Mouse (Mus musculus) left cerebral cortex, adult 2 months (tissue): ENCODE measurements around the gene Gm7137. TPM values are rescaled to one million over a fixed set of nuclear protein-coding genes. Genes with fewer than 3 reads are reported as not detected.
"Not testable (repeated sequence)": the region's sequence is repeated elsewhere in the genome, so short reads cannot be mapped to it uniquely, and the experiment has no call there.

ENCODE experiments used
- DNase-seq, 2 experiments: peaks; one replicate each; pipeline ENCODE4 v3.0.0; 2021 to 2022; ENCODE audit warnings: low spot score in 2 of 2, mixed read lengths in 1 of 2; ENCODE audit errors: extremely low spot score in 1 of 2
- H3K27ac ChIP-seq: fragments of 200-600 bp; 2 replicates; pipeline ENCODE4 v1.8.1; 2022
- H3K4me3 ChIP-seq: fragments of 200-600 bp; 2 replicates; pipeline ENCODE4 v1.8.1; 2022
- CTCF ChIP-seq: fragments of 200-600 bp; IDR thresholded peaks from 2 replicates; pipeline ENCODE4 v1.8.1; 2022; ENCODE audit warnings: antibody characterized with exemption, mild to moderate bottlenecking, moderate library complexity
- intact Hi-C: fragments of 180-260 bp; cut with DNase I; formaldehyde crosslinking; loops from one replicate; pipeline ENCODE4 v1.15.1; 2025
- total RNA-seq, 2 experiments: library from RNA; stranded (reverse); gene quantifications; 2 replicates each; pipeline ENCODE4 v1.2.3; 2021

Gm7137 gene
- total RNA-seq, 2 experiments from 2014 or later = not detected

DNA sequence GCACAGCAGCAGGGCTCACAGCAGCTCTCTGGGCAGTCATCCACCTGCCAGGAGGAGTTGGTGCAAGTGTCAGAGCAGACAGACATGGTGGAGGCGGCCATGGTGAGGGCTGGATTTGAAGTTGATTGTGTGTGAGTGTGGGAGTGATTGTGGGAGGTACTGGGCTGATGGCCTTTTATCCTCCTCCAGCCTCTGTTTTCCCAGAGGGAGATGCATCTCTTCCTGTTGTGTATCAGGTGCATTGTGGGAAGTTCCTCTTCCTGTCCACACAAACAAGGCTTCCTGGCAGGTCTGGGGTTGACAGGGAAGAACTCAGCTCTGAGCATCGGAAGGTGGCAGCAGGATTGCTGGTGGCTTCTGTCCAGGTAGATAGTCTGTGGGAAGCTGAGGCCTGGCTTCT lies 7.0 kb upstream of the Gm7137 start, which contains the start of gene Gm9639:
TSS of gene Gm9639 (minus strand) at position 101 of the 400 bp plus-strand sequence.
- Histone ChIP-seq H3K27ac (no peak within 1 kb of the TSS), H3K4me3 (no peak within 1 kb of the TSS)
- no peak for TF ChIP-seq CTCF
- intact Hi-C loops = loop anchor here (5.0 kb wide), 1 partner anchor 67 kb away; the partner anchor contains the start of gene Gm3285
- DNase-seq = no peak

DNA sequence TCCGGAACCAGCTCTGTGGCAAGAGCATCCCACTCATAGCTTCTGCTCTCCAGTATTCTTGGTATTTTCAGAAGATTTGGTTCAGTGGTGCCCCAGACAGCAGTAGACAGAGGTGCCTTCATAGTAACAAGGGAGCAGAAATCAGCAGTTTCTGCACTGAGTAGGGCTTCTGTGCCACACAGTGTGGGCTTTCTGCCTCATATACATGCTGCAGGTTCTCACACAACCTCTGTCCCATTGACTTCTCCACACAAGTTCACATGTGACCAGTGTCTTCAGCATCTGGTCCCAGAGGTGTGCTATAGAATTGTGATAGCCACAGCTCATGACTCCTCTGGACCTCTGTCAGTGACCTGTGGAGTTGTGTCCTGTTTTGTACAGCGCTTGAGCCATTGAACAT lies 621 bp upstream of the Gm7137 start:
- no peak overlapping the region for H3K27ac ChIP-seq
- no peak for TF ChIP-seq CTCF
- intact Hi-C loops = no loop called here
- no peak for DNase-seq
- H3K4me3 ChIP-seq = no peak overlapping the region

DNA sequence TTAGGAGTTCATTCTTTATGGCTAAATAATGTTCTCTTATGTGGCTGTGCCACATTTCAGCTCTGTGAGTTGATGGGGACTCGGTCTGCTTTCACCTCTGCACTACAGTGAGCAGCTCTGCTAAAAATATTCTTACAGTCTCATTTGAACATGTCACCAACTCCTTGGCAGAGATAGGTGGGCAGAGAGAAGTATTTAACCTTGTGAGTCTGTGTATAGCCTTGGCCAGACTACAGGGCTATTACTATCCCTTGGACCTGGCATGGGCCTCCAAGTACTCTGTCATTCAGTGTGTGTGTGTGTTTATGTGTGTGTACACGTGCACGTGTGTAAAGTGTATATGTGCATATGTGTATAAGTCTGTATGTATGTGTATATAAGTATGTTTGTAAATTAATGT lies 4.6 kb downstream of the Gm7137 start:
- H3K27ac ChIP-seq, H3K4me3 ChIP-seq, DNase-seq, intact Hi-C loops: not testable (repeated sequence)

DNA sequence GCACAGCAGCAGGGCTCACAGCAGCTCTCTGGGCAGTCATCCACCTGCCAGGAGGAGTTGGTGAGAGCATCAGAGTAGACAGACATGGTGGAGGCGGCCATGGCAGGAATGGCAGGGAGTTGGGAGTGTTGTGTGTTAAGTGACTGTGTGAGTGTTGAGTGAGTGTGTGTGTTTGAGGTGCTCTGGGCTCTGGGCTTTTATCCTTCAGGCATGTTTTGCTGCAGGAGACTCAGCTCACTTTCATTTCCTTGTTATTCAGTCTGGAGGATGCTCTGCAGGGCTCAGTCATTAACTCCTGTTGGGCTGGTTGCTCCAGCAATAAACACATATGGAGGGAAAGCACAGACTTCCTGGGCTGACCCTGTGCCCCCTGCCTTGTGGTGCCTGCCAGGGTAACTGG lies 5.6 kb downstream of the Gm7137 start, which contains the start of gene Gm3250:
TSS of gene Gm3250 (minus strand) at position 101 of the 400 bp plus-strand sequence.
- intact Hi-C loops, DNase-seq: not testable (repeated sequence)

DNA sequence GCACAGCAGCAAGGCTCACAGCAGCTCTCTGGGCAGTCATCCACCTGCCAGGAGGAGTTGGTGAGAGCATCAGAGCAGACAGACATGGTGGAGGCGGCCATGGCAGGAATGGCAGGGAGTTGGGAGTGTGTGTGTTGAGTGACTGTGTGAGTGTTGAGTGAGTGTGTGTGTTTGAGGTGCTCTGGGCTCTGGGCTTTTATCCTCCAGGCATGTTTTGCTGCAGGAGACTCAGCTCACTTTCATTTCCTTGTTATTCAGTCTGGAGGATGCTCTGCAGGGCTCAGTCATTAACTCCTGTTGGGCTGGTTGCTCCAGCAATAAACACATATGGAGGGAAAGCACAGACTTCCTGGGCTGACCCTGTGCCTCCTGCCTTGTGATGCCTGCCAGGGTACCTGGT lies 11.2 kb downstream of the Gm7137 start, which contains the start of gene Gm7138:
TSS of gene Gm7138 (minus strand) at position 101 of the 400 bp plus-strand sequence.
- H3K27ac ChIP-seq, H3K4me3 ChIP-seq, DNase-seq, intact Hi-C loops: not testable (repeated sequence)

More for the DNA sequence above, 5.6 kb downstream of the Gm7137 start, which contains the start of gene Gm3250:
- not testable (repeated sequence) for H3K4me3 ChIP-seq, H3K27ac ChIP-seq

DNA sequence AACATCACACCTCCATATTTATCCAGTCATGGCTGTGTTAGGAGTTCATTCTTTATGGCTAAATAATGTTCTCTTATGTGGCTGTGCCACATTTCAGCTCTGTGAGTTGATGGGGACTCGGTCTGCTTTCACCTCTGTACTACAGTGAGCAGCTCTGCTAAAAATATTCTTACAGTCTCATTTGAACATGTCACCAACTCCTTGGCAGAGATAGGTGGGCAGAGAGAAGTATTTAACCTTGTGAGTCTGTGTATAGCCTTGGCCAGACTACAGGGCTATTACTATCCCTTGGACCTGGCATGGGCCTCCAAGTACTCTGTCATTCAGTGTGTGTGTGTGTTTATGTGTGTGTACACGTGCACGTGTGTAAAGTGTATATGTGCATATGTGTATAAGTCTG lies 15.9 kb downstream of the Gm7137 start:
- H3K27ac ChIP-seq, H3K4me3 ChIP-seq, intact Hi-C loops, DNase-seq: not testable (repeated sequence)

DNA sequence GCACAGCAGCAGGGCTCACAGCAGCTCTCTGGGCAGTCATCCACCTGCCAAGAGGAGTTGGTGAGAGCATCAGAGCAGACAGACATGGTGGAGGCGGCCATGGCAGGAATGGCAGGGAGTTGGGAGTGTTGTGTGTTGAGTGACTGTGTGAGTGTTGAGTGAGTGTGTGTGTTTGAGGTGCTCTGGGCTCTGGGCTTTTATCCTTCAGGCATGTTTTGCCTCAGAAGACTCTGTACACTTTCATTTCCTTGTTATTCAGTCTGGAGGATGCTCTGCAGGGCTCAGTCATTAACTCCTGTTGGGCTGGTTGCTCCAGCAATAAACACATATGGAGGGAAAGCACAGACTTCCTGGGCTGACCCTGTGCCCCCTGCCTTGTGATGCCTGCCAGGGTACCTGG lies 16.8 kb downstream of the Gm7137 start, which contains the start of gene Gm3238:
TSS of gene Gm3238 (minus strand) at position 101 of the 400 bp plus-strand sequence.
- H3K27ac ChIP-seq, DNase-seq, intact Hi-C loops: not testable (repeated sequence)

DNA sequence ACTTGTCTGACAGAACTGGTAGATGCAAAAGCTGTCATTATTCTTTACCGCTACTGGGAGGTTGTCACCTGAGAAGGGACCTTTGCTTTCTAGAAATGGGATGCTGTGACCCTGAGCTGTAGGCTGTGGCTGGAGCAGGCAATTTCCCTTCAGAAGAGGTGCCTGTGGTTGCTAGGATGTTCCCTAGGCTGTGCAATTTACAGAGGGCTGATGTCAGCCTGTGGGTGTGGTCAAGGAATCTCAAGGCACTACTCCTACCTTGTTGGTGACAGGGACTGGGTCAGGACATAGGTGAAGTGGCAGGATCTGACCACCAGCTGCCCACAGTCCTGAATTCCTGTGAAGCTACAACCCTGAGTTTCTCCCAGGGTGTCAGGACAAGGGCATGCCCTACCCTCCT lies 18.3 kb downstream of the Gm7137 start:
- intact Hi-C loops = no loop called here
- TF ChIP-seq CTCF = no peak

More for the DNA sequence above, 16.8 kb downstream of the Gm7137 start, which contains the start of gene Gm3238:
- H3K4me3 ChIP-seq = not testable (repeated sequence)

DNA sequence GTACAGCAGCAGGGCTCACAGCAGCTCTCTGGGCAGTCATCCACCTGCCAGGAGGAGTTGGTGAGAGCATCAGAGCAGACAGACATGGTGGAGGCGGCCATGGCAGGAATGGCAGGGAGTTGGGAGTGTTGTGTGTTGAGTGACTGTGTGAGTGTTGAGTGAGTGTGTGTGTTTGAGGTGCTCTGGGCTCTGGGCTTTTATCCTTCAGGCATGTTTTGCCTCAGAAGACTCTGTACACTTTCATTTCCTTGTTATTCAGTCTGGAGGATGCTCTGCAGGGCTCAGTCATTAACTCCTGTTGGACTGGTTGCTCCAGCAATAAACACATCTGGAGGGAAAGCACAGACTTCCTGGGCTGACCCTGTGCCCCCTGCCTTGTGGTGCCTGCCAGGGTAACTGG lies 28.4 kb downstream of the Gm7137 start, which contains the start of gene Gm3233:
TSS of gene Gm3233 (minus strand) at position 101 of the 400 bp plus-strand sequence.
- DNase-seq, H3K4me3 ChIP-seq, intact Hi-C loops, H3K27ac ChIP-seq: not testable (repeated sequence)

More for the DNA sequence above, 18.3 kb downstream of the Gm7137 start:
- no peak overlapping the region for H3K27ac ChIP-seq
- no peak overlapping the region for H3K4me3 ChIP-seq
- DNase-seq = no peak

DNA sequence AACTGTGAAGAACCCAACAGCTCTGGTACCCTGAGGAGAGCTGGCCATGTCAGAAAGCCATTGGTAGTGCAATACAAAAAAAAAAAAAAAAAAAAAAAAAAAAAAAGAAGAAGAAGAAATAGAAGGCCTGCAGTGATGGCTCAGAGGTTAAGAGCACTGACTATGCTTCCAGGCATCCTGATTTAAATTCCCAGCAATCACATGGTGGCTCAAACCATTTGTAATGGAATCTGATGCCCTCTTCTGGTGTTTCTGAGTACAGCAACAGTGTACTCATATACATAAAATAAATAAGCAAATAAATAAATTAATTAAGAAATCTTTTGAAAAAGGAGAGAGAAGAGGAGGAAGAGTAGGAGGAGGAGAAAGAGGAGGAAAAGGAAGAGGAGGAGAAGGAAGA lies 34.6 kb downstream of the Gm7137 start:
- no peak; the same call in 1 of the 2 replicates for TF ChIP-seq CTCF
- H3K27ac ChIP-seq = no peak overlapping the region

DNA sequence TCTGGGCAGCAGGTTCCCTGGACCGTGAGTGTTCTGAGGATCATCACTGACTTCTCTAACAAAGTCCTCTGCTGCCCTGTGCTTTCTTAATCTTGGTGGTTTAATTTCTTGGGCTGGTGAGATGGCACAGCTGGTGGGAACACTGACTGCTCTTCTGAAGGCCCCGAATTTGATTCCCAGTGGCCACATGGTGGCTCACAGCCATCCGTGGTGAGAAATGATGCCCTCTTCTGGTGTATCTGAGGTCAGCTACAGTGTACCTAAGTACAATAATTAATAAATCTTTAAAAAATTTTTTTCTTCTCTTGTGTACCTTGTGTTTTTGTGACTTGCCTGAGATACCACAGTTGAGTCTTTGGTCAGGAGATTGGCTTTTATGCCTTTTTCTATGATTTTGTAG lies 35.7 kb downstream of the Gm7137 start:
- DNase-seq, H3K27ac ChIP-seq, H3K4me3 ChIP-seq, intact Hi-C loops: not testable (repeated sequence)

More for the DNA sequence above, 34.6 kb downstream of the Gm7137 start:
- no peak for DNase-seq
- intact Hi-C loops = no loop called here
- no peak overlapping the region for H3K4me3 ChIP-seq

DNA sequence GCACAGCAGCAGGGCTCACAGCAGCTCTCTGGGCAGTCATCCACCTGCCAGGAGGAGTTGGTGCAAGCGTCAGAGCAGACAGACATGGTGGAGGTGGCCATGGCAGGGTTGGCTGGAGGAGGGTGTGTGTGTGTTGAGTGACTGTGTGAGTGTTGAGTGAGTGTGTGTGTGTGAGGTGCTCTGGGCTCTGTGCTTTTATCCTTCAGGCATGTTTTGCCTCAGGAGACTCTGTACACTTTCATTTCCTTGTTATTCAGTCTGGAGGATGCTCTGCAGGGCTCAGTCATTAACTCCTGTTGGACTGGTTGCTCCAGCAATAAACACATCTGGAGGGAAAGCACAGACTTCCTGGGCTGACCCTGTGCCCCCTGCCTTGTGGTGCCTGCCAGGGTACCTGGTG lies 36.7 kb downstream of the Gm7137 start, which contains the start of gene Gm9736:
TSS of gene Gm9736 (minus strand) at position 101 of the 400 bp plus-strand sequence.
- H3K27ac ChIP-seq, intact Hi-C loops: not testable (repeated sequence)

DNA sequence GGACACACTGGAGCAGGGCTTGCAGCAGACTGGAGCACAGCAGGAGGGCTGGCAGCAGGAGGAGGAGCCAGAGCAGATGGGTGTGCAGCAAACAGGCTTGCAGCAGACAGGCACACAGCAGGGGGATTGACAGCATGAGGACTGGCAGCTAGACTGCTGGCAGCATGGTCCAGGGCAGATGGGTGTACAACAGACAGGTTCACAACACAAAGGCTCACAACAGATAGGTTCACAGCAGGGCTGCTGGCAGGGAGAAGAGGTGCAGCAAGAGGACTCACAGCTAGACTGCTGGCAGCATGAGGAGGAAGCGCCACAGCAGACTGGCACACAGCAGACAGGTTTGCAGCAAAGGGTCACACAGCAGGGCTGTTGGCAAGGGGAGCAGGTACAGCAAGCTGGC lies 37.3 kb downstream of the Gm7137 start:
- DNase-seq, H3K4me3 ChIP-seq, intact Hi-C loops, H3K27ac ChIP-seq: not testable (repeated sequence)

More for the DNA sequence above, 36.7 kb downstream of the Gm7137 start, which contains the start of gene Gm9736:
- not testable (repeated sequence) for H3K4me3 ChIP-seq, DNase-seq

DNA sequence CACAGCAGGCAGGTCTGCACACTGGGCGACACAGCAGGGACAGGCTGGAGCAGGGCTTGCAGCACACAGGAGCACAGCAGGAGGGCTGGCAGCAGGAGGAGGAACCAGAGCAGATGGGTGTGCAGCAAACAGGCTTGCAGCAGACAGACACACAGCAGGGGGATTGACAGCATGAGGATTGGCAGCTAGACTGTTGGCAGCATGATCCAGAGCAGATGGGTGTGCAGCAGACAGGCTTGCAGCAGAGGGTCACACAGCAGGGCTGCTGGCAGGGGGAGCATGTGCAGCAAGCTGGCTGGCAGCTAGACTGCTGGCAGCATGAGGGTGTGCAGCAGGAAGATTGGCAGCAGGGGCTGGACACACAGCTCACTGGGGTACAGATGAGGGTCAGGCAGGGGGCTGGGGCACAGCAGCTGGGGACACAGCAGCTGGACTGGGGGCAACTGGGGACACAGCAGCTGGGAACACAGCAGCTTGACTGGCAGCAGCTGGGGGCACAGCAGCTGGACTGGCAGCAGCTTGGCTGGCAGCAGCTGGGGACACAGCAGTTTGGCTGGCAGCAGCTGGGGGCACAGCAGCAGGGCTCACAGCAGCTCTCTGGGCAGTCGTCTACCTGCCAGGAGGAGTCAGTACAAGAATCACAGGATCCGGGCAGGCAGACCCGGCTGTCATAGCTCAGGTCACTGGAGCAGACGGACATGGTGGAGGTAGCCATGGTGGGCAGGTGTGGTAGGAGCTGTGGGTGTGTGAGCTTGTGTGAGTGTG lies 45.9 kb downstream of the Gm7137 start, which contains the start of gene Gm18596:
TSS of gene Gm18596 (minus strand) at position 715 of the 765 bp plus-strand sequence.
- intact Hi-C loops, DNase-seq, H3K27ac ChIP-seq, H3K4me3 ChIP-seq: not testable (repeated sequence)
